Mouse (Mus musculus): Measurements from ENCODE around the gene Tpcn2. TPM values are rescaled to one million over a fixed set of nuclear protein-coding genes. Genes with fewer than 3 reads are reported as not detected.

Gene Tpcn2
- polyA plus RNA-seq, 1 experiment from 2014 or later: 5.3 TPM

DNA sequence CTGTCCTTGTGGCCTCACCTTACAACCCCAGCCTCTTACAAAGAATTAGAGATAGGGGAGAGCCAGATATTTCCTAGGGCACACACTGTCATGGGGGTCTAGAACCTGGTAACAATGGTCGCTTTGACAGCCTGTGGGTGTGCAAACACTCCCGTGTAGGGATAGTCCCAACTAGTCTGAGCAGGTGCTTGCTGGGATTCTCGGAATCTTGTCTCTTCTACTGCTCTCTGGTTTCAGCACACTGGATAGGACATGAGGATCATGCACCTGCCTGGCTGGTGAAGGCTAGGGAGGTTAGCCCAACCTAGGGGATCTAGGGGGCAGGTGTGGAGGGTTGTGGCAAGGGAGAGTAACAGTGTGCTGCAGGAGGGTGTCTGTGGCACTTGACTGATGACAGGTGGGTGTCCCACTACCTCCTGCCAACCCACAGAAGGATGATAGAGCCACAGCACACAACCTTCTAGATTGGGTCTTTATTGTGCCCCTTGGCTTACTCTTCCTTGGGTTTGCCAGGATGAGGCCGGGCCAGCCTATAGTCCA, 78.4 kb downstream of the Tpcn2 start:
- H3K27me3 ChIP-seq (ENCODE audit: control insufficient read depth, insufficient read depth, low read length): no peaks in the 10 kb centered on the region
- H3K36me3 ChIP-seq (ENCODE audit: control insufficient read depth, insufficient read depth, low read length): no peaks in the 10 kb centered on the region
- H3K4me2 ChIP-seq (replicated peaks; ENCODE audit: low read depth): no peak overlapping the region; the same call in 1 of the 2 replicates
- H3K27ac ChIP-seq (replicated peaks): peak overlapping the region; percentile 90
- 79% methylated on average over 4 of the region's 4 CpGs for WGBS
- H3K9me3 ChIP-seq (ENCODE audit: control insufficient read depth, low read length): no peaks in the 10 kb centered on the region
- H3K4me1 ChIP-seq (replicated peaks; ENCODE audit: control insufficient read depth, insufficient read depth): peaks cover 6% of the 10 kb centered on the region
- TF ChIP-seq CTCF (IDR thresholded peaks at IDR 0.05; ENCODE audit: low read depth) (no peak), EP300 (optimal IDR thresholded peaks at IDR 0.05) (no peak)
- no peak overlapping the region for H3K4me3 ChIP-seq (ENCODE audit: low read depth, low read length)
- H3K9ac ChIP-seq (ENCODE audit: low read length): peak overlapping the region; percentile 74; the same call in 1 of the 2 replicates
- no peak for ATAC-seq (ENCODE audit: low FRiP score, low TSS enrichment)
- no peak for DNase-seq (ENCODE audit: low spot score)

DNA sequence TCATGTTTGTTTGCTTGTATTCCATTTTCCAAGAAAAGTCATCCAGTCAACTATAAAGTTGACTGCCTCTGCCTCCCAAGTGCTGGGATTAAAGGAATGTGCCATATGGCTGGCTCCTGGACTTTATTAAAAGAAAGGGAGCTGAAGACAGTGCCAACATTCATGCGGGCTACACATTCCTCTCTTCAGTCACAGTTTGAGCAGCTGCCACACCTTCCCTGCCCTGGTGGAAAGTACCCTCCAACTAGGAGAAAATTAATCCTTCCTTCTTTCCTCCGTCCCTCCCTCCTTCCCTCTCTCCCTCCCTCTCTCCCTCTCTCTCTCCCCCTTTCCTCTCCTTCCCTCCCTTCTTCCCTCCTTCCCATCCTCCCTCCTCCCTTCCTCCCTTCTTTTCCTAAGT, 84.1 kb downstream of the Tpcn2 start:
- H3K4me2 ChIP-seq (replicated peaks; ENCODE audit: low read depth): no peak overlapping the region
- DNase-seq (ENCODE audit: low spot score): no peak
- H3K9ac ChIP-seq (ENCODE audit: low read length): no peak overlapping the region
- no peaks in the 10 kb centered on the region for H3K9me3 ChIP-seq (ENCODE audit: control insufficient read depth, low read length)
- H3K4me1 ChIP-seq (replicated peaks; ENCODE audit: control insufficient read depth, insufficient read depth): peaks cover 3% of the 10 kb centered on the region
- 28% methylated on average over 2 of the region's 2 CpGs for WGBS
- 0 out of 2 replicates have a peak overlapping the region, but pooled peaks have one; percentile 18 for H3K27ac ChIP-seq (replicated peaks)
- H3K27me3 ChIP-seq (ENCODE audit: control insufficient read depth, insufficient read depth, low read length): no peaks in the 10 kb centered on the region
- no peak overlapping the region for H3K4me3 ChIP-seq (ENCODE audit: low read depth, low read length)
- TF ChIP-seq EP300 (optimal IDR thresholded peaks at IDR 0.05) (no peak), CTCF (IDR thresholded peaks at IDR 0.05; ENCODE audit: low read depth) (no peak)
- H3K36me3 ChIP-seq (ENCODE audit: control insufficient read depth, insufficient read depth, low read length): no peaks in the 10 kb centered on the region
- no peak for ATAC-seq (ENCODE audit: low FRiP score, low TSS enrichment)

DNA sequence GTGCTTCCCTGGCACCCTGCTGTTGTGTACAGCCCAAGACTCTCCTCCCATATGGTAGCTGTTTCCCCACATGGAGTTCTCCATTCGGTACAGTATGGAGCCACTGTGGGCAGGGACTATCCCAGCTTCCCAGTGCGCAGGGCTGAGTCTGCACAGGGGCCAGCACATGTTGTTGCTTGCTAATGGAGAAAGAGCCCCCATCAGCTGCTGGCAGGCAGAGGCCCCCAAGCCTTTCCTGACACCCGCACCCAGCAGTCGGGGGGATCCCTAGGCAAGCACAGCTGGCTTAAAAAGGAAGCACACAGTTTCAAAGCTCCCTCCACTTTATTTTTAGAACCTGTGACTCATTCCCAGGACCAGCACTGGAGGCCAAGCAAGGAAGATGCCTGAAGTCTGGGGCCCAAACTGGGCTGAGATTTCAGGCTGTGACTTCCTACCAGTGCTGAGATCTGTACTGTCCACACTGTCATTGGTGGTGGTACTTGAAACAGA, 85.5 kb downstream of the Tpcn2 start:
- peak; percentile 69; the same call in 1 of the 2 replicates for ATAC-seq (ENCODE audit: low FRiP score, low TSS enrichment)
- TF ChIP-seq CTCF (IDR thresholded peaks at IDR 0.05; ENCODE audit: low read depth): no peak

DNA sequence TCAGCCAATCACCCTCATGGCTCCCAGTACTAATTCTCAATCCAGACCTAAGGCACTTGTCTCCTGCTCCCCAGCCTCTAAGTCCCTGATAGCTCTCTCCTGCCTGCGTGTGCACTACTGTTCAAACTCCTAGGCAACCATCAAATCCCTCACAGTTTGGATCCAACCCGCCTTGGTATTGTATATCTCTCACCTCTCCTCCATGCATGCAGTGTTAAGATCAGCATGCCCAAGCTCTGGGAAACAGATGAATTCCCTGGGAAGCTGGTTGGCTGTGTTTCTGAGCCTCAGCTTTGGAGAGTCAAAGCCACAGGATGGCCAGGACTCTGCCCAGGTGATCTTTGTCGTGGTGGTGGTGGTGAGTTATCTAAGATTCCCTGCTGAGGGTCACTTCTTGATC, 86.1 kb downstream of the Tpcn2 start:
- no peak for DNase-seq (ENCODE audit: low spot score)
- H3K27me3 ChIP-seq (ENCODE audit: control insufficient read depth, insufficient read depth, low read length): no peaks in the 10 kb centered on the region
- H3K27ac ChIP-seq (replicated peaks): peak overlapping the region; percentile 85
- no peaks in the 10 kb centered on the region for H3K9me3 ChIP-seq (ENCODE audit: control insufficient read depth, low read length)
- no peak overlapping the region for H3K9ac ChIP-seq (ENCODE audit: low read length)
- no peak overlapping the region for H3K4me2 ChIP-seq (replicated peaks; ENCODE audit: low read depth)
- H3K4me1 ChIP-seq (replicated peaks; ENCODE audit: control insufficient read depth, insufficient read depth): peaks cover 11% of the 10 kb centered on the region
- ATAC-seq (ENCODE audit: low FRiP score, low TSS enrichment): no peak
- 51% methylated on average over 3 of the region's 3 CpGs for WGBS
- no peaks in the 10 kb centered on the region for H3K36me3 ChIP-seq (ENCODE audit: control insufficient read depth, insufficient read depth, low read length)
- no peak for TF ChIP-seq EP300 (optimal IDR thresholded peaks at IDR 0.05)
- TF ChIP-seq CTCF (IDR thresholded peaks at IDR 0.05; ENCODE audit: low read depth): no peak
- H3K4me3 ChIP-seq (ENCODE audit: low read depth, low read length): no peak overlapping the region

More for the DNA sequence above, 85.5 kb downstream of the Tpcn2 start:
- H3K27me3 ChIP-seq (ENCODE audit: control insufficient read depth, insufficient read depth, low read length): no peaks in the 10 kb centered on the region
- H3K9ac ChIP-seq (ENCODE audit: low read length): no peak overlapping the region
- no peaks in the 10 kb centered on the region for H3K9me3 ChIP-seq (ENCODE audit: control insufficient read depth, low read length)
- peaks cover 11% of the 10 kb centered on the region for H3K4me1 ChIP-seq (replicated peaks; ENCODE audit: control insufficient read depth, insufficient read depth)
- H3K36me3 ChIP-seq (ENCODE audit: control insufficient read depth, insufficient read depth, low read length): no peaks in the 10 kb centered on the region
- H3K4me3 ChIP-seq (ENCODE audit: low read depth, low read length): no peak overlapping the region
- no peak for DNase-seq (ENCODE audit: low spot score)
- H3K4me2 ChIP-seq (replicated peaks; ENCODE audit: low read depth): no peak overlapping the region
- WGBS: 15% methylated on average over 4 of the region's 4 CpGs
- peak overlapping the region; percentile 85 for H3K27ac ChIP-seq (replicated peaks)

DNA sequence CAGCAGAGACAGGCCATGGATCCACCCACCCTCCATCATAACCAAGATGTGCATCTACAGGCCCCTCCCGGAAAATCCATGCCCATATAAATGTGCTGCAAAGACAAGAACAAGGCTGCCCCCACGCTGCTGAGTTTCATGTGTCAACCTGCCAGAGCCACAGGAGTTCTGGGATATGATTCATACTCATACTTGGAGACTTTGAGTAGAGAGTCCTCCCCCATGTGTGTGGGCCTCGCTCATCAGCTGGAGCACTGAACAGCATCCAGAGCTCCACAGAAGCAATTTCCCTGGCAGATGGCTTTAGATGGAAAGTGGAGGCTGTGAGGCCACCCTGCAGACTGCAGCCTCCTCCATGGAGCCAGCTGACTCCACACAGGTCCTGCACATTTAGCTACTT, 86.8 kb downstream of the Tpcn2 start:
- H3K4me1 ChIP-seq (replicated peaks; ENCODE audit: control insufficient read depth, insufficient read depth): peaks cover 11% of the 10 kb centered on the region
- no peak overlapping the region for H3K4me2 ChIP-seq (replicated peaks; ENCODE audit: low read depth)
- no peak for ATAC-seq (ENCODE audit: low FRiP score, low TSS enrichment)
- peak; percentile 30; the same call in 1 of the 2 replicates for TF ChIP-seq CTCF (IDR thresholded peaks at IDR 0.05; ENCODE audit: low read depth)
- TF ChIP-seq EP300 (optimal IDR thresholded peaks at IDR 0.05): no peak
- H3K36me3 ChIP-seq (ENCODE audit: control insufficient read depth, insufficient read depth, low read length): no peaks in the 10 kb centered on the region
- H3K9ac ChIP-seq (ENCODE audit: low read length): no peak overlapping the region
- no peak overlapping the region for H3K4me3 ChIP-seq (ENCODE audit: low read depth, low read length)
- no peaks in the 10 kb centered on the region for H3K9me3 ChIP-seq (ENCODE audit: control insufficient read depth, low read length)
- no peak overlapping the region; the same call in 1 of the 2 replicates for H3K27ac ChIP-seq (replicated peaks)
- 38% methylated on average over 3 of the region's 3 CpGs for WGBS
- H3K27me3 ChIP-seq (ENCODE audit: control insufficient read depth, insufficient read depth, low read length): no peaks in the 10 kb centered on the region
- no peak for DNase-seq (ENCODE audit: low spot score)

DNA sequence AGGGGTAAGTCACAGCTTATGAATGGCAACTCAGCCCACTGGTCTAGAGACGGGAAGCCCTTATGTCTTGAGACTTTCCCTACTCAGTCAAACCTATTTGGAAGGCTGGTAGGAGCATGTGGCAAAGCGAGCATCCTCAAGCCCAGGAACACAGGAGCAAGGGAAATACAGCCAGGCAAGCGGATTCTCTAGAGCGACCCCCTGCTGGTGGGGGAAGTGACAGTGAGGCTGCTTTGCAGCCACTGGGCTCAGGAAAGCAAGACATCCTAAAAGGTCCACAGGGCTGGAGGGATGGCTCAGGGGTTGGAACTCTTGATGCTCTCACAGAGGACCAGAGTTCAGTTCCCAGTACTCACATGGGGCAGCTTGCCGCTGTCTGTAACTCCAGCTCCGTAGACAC, 87.5 kb downstream of the Tpcn2 start:
- H3K4me3 ChIP-seq (ENCODE audit: low read depth, low read length): no peak overlapping the region
- no peak overlapping the region for H3K4me2 ChIP-seq (replicated peaks; ENCODE audit: low read depth)
- no peaks in the 10 kb centered on the region for H3K9me3 ChIP-seq (ENCODE audit: control insufficient read depth, low read length)
- no peak overlapping the region for H3K27ac ChIP-seq (replicated peaks)
- WGBS: 91% methylated on average over 6 of the region's 6 CpGs
- no peak overlapping the region for H3K9ac ChIP-seq (ENCODE audit: low read length)
- H3K36me3 ChIP-seq (ENCODE audit: control insufficient read depth, insufficient read depth, low read length): no peaks in the 10 kb centered on the region
- H3K4me1 ChIP-seq (replicated peaks; ENCODE audit: control insufficient read depth, insufficient read depth): peaks cover 11% of the 10 kb centered on the region
- ATAC-seq (ENCODE audit: low FRiP score, low TSS enrichment) (no peak), DNase-seq (ENCODE audit: low spot score) (no peak)
- no peaks in the 10 kb centered on the region for H3K27me3 ChIP-seq (ENCODE audit: control insufficient read depth, insufficient read depth, low read length)
- TF ChIP-seq CTCF (IDR thresholded peaks at IDR 0.05; ENCODE audit: low read depth): 0 out of 2 replicates have a peak, but pooled peaks have one; percentile 16
- TF ChIP-seq EP300 (optimal IDR thresholded peaks at IDR 0.05): no peak

Measured in stomach, postnatal 0 days (tissue).